Mouse (Mus musculus) embryonic fibroblast, embryonic 13.5 days (primary cell): ENCODE data around the gene 4933402D24Rik.

ENCODE experiments used
- CTCF ChIP-seq: IDR thresholded peaks from 2 replicates; pipeline ENCODE4 v1.5.1; 2011; ENCODE audit warnings: mild to moderate bottlenecking, control low read depth, low read length, moderate library complexity, borderline replicate concordance; ENCODE audit not compliant: insufficient read depth
- POLR2A ChIP-seq: IDR thresholded peaks from 2 replicates; pipeline ENCODE4 v1.6.1; 2011; ENCODE audit warnings: low read depth, mild to moderate bottlenecking, control low read depth, low read length, moderate library complexity

- TF ChIP-seq CTCF = no peak
- TF ChIP-seq POLR2A = no peak
Observed at GRCm38 (mm10) chr1:63769167-63769566, at the start of gene 4933402D24Rik.
